Mouse (Mus musculus): Measurements from ENCODE around the gene Polr2b.

The Polr2b gene

DNA sequence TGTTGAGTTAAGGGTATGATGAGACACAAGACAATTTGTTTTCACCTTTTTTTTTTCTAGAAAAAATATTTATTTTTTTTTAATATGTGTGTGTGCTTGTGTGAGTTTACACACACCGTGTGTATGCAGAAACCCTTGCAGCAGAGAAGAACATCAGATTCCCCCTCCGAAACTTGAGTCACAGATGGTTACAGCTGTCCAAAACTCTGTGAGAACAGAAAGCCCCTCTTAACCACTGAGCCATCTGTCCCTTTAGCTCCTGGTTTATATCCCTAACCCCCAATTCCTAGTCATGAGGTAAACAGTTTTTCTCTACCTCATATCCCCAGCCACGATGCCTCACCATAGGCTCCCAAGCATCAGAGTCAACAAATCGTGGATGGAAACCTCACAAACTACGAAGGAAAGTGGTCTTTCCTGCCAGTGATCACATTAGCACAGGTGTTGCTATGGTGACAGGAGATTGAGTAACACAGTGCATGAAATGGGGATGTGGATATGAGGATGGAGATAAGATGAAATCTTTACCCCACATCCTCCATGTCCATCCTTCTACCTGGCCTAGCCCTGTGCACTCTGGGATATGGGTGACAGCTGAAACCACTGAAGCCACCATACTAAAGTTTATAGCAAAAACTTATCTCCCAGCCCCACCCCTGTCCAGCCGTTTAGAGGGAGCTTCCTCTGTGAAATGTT is 76.1 kb downstream of the Polr2b start:
- CTCF ChIA-PET = no interaction called here

- CTCF ChIA-PET = no interaction called here
Measured at GRCm38 (mm10) chr5:77386596-77387413, 76.9 kb downstream of the Polr2b start.

DNA sequence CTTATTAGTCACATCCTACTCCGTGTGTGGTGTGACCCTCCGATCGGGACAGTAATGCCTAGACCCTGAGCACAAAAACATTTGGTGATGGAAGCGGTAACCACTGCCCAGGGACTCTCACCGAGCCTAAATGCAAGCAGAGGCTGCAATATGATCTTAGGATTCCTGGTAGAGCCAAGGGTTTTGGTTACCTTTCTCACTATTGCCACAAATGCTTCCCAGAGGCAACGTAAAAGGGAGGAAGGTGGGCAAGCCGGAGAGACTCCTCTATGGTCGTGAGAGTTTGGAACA is 77.4 kb downstream of the Polr2b start:
- CTCF ChIA-PET = no interaction called here

GRCm38 (mm10) chr5:77388359-77388758 is 78.4 kb downstream of the Polr2b start:
- CTCF ChIA-PET = no interaction called here

- CTCF ChIA-PET = no interaction called here
Measured at GRCm38 (mm10) chr5:77390272-77390671, 80.3 kb downstream of the Polr2b start.

DNA sequence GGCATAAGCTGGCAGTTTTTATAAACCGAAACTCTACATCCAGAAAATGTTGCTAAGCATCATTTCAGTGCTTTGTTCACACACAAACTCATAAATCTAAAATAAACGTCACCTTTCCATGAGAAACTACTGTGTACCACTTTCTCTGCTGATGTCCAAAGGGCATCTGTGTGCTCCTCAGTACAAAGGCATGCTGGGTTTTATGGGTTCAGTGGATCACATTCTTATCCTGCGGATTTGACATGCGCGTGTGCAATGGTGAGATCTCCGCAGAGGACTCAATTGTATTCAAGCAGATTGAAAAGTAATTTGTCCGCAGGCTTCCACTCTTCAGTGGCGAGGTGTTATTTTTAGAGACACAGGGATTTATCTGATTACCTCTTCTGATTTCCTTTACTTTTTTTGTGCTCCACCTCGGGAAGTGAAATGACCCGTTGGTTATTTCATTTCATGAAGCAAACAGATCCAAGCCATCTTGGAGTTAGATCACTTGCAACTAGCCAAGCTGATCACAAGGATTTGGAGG is 83.2 kb downstream of the Polr2b start:
- CTCF ChIA-PET = no interaction called here

GRCm38 (mm10) chr5:77393990-77394618 is 84.2 kb downstream of the Polr2b start:
- CTCF ChIA-PET = no interaction called here

DNA sequence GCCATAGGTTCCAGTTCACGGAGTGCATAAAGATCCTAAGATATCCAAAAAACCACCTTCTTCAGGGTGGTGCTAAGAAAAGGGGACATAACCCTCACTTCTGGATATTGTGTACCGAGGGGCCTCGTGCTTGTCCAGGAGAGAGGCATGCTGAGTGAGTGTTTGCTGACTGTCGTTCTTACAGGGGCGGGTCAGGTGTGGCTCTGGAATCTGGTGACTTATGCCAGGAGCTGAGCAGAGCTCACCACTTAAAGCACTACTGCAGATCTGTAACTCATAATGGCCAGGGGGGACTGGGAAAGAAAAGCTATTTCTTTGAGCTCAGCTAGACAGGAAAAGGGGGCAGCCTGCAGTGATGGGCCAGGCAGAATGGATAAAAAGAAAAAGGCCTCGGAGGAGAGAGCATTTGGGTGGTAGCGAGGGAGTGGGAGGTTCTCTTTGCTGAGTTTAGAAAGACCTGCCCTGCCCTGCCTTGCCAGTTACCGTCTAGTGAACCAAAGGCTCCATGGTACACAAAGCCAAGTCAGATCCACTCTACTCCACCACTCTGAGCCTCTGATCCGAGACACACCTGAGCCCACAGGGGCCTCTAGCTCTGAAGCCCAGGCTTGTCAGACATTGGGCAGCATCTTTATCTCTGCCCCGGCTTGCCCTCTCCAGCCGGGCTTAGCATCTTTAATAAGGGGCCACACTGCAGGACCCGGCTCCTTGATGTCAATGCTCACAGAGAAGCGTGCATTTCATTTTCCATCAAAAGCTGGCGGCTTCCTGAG is 88.5 kb downstream of the Polr2b start:
- CTCF ChIA-PET = no interaction called here
